Mouse (Mus musculus) gastrocnemius, postnatal 14 days (tissue): ENCODE results near the gene Dgat2l6. TPM values are rescaled to one million over a fixed set of nuclear protein-coding genes. Genes with fewer than 3 reads are reported as not detected.

Experiments
- total RNA-seq, 2 experiments: library from RNA; stranded (reverse); gene quantifications; 2 replicates each; pipeline ENCODE4 v1.2.3; 2021

Gene Dgat2l6
- total RNA-seq, 2 experiments from 2014 or later, result 0.08 TPM; not detected in 1

Other genes starting within 250 kb of the Dgat2l6 start
- not detected for gene Otud6a, start 95.8 kb upstream of the Dgat2l6 start, total RNA-seq
- not detected for gene Awat2, start 82.1 kb upstream of the Dgat2l6 start, total RNA-seq
- 10 to 100 TPM; 33.5 to 35.3 TPM for gene Igbp1, start 30.5 kb upstream of the Dgat2l6 start, total RNA-seq
- gene Awat1, start 47.4 kb downstream of the Dgat2l6 start, total RNA-seq, result not detected
- not detected for gene P2ry4, start 70.0 kb downstream of the Dgat2l6 start, total RNA-seq
- not detected for gene Arr3, start 80.7 kb downstream of the Dgat2l6 start, total RNA-seq
- 1 to 10 TPM; 2.1 to 2.3 TPM for gene Kif4, start 100.9 kb downstream of the Dgat2l6 start, total RNA-seq
- gene Pdzd11, start 101.7 kb downstream of the Dgat2l6 start, total RNA-seq, result 10 to 100 TPM; 24.2 to 26.3 TPM
- gene Gdpd2, start 205.0 kb downstream of the Dgat2l6 start, total RNA-seq, result under 1 TPM; 0.11 to 0.37 TPM
- 1 to 10 TPM; 1.7 to 2.3 TPM for gene Dlg3, start 242.9 kb downstream of the Dgat2l6 start, total RNA-seq